Mouse (Mus musculus) duodenum, adult 2 months (tissue): ENCODE results near the gene Tmem125. TPM values are rescaled to one million over a fixed set of nuclear protein-coding genes. Genes with fewer than 3 reads are reported as not detected.

ENCODE experiments used
- polyA plus RNA-seq: library from polyadenylated mRNA; depleted of rRNA; stranded (reverse); fragments of >200 nt; gene quantifications from 2 replicates; pipeline ENCODE4 v1.2.3, GENCODE M21; 2012; ENCODE audit warnings: low replicate concordance; rRNA removed

The Tmem125 gene
- 39.9 and 58.3 TPM in 2 replicates for polyA plus RNA-seq

GRCm38 (mm10) chr4:118543592-118544260 lies at the start of gene Tmem125:
Gene Tmem125 (minus strand): TSS chr4:118544044.

DNA sequence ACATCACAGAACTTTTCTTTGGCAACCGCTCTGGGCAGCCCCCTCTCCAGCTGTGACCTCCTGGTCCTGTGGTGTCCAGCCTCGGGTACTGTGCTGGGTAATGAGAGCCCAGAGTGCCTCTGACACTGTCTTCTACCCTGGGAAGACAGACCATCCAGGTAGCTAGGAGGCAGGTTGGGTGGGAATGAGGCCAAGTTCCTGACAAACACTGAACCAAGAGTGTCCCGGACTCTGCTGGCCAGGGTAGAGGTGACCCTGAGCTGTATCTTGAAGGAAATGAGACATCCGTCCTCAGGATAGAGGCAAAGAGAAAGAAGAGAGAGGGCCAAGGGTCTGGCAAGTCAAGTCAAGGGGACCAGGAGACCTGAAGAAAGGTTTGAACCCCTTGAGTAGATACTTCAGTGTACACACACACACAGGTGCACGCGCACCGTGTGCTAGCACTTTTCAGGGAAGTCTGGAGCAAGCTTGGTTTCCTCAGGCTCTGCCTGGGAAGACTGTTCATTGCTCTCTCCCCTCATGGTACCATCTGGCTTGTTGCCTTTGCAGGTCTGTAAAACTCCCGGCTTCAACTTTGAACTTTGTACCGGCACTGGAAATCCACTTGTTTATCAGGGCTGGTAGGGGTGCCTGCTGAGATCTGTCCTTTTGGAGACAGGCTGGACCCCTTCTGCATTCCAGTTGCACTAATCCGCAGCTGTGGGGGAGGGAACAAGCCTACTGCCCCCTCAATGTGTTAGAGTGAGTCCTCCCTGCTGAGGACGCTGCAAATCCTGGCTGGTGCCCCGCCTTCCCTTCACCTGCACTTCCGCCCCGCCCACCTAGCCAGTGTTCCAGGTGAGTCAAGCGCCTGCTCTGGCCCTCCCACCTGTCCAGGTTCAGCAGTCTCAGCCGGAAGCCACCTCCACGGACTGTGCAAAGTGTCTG lies 17.2 kb downstream of the Tmem125 start, which contains the start of gene 2610528J11Rik:
2610528J11Rik (plus strand) TSS at position 592 of the 927 bp plus-strand sequence.

Other genes starting within 250 kb of the Tmem125 start
- gene Szt2, start 134.8 kb downstream of the Tmem125 start, polyA plus RNA-seq: 29.0 and 35.2 TPM in 2 replicates
- 13.4 and 14.1 TPM in 2 replicates for gene Med8, start 134.7 kb downstream of the Tmem125 start, polyA plus RNA-seq
- gene Elovl1, start 116.0 kb downstream of the Tmem125 start, polyA plus RNA-seq: 190 and 291 TPM in 2 replicates
- gene Cdc20, start 106.7 kb downstream of the Tmem125 start, polyA plus RNA-seq: 30.1 and 32.3 TPM in 2 replicates
- gene Mpl, start 86.5 kb downstream of the Tmem125 start, polyA plus RNA-seq: 0.09 TPM in 1 of 2 replicates, not detected in the other
- gene Tie1, start 54.0 kb downstream of the Tmem125 start, polyA plus RNA-seq: 11.4 and 13.4 TPM in 2 replicates
- 123 and 172 TPM in 2 replicates for gene 2610528J11Rik, start 17.0 kb downstream of the Tmem125 start, polyA plus RNA-seq
- gene Cfap57, start 76.7 kb upstream of the Tmem125 start, polyA plus RNA-seq: 0.09 TPM in 1 of 2 replicates, not detected in the other
- 5.3 and 6.0 TPM in 2 replicates for gene Ebna1bp2, start 76.8 kb upstream of the Tmem125 start, polyA plus RNA-seq
- gene Olfr62, start 114.9 kb upstream of the Tmem125 start, polyA plus RNA-seq: not detected in 2 replicates
- not detected in 2 replicates for gene Olfr1342, start 148.7 kb upstream of the Tmem125 start, polyA plus RNA-seq
- gene Olfr1341, start 159.5 kb upstream of the Tmem125 start, polyA plus RNA-seq: not detected in 2 replicates
- not detected in 2 replicates for gene Olfr1340, start 176.1 kb upstream of the Tmem125 start, polyA plus RNA-seq
- not detected in 2 replicates for gene Olfr1339, start 188.1 kb upstream of the Tmem125 start, polyA plus RNA-seq
- not detected in 2 replicates for gene Olfr1338, start 214.7 kb upstream of the Tmem125 start, polyA plus RNA-seq
- gene Olfr1337, start 238.5 kb upstream of the Tmem125 start, polyA plus RNA-seq: not detected in 2 replicates